Mouse (Mus musculus): Measurements from ENCODE around the gene Brpf3.
"Not testable (repeated sequence)": the region's sequence is repeated elsewhere in the genome, so short reads cannot be mapped to it uniquely, and the experiment has no call there.

Brpf3 gene

GRCm38 (mm10) chr17:28827665-28828231, 26.9 kb downstream of the Brpf3 start:
- DNase-seq (ENCODE audit: low read depth, low spot score): peak; percentile 64

- no peak for DNase-seq (ENCODE audit: low read depth, low spot score)
These were observed 28.2 kb downstream of the Brpf3 start for GRCm38 (mm10) chr17:28829120-28829519.

DNA sequence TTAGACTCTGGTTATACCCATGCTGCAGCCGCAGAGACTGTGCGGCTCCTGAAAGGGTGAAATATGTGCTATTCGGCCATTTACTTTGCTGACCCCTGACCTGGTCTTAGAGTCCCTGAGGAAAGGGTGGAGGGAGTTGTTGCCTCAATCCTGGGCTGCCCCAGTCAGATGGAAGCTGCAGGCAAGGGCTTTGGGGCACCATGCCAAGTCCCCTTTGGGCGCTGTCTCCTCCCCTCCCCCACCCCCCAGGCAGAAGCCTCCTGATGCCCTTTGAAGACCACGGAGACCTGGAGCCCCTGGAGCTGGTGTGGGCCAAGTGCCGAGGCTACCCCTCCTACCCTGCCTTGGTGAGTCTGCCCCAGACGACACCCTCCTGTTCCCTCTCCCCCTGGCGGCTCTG, 30.2 kb downstream of the Brpf3 start:
- no peak for DNase-seq (ENCODE audit: low read depth, low spot score)

DNA sequence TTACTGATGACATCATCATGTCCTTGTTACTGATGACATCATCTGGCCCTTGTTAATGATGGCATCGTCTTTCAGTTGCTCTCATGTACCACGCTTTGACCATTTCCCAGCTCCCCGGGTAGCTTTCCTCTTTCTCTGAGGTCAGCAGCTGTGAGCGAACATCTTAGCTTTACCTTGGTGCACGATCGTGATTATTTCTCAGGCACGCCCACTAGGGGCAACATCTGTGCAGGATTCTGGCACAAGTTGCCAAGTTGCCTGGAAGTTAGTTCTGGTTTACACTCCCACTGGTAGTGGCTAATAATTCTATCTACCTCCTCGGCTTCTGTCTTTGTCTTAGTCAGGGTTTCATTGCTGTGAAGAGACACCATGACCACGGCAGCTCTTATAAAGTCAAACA, 31.1 kb downstream of the Brpf3 start:
- no peak for DNase-seq (ENCODE audit: low read depth, low spot score)

DNA sequence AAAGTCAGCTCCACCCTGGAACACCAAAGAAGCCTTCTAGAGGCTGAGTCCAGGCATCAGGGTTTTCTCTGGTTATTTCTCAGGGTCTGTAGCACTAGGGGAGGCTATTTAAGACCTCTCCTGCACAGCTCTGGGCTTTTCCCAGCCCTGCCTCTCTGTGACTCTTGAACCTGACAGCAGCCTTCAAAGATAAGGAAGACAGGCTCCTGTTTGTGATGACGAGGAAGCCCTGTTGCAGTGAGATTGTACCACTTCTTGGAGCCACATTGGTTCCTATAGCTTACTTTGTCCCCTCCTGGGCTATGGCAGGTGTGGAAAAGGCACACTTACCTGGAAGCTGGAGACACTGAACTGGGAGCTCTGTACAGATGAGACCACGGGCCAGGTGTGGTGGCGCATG, 32.0 kb downstream of the Brpf3 start:
- no peak for DNase-seq (ENCODE audit: low read depth, low spot score)

- no peak for DNase-seq (ENCODE audit: low read depth, low spot score)
These were observed 33.8 kb downstream of the Brpf3 start for GRCm38 (mm10) chr17:28834676-28835075.

- DNase-seq (ENCODE audit: low read depth, low spot score): no peak
These were observed 37.0 kb downstream of the Brpf3 start for GRCm38 (mm10) chr17:28837840-28838239.

GRCm38 (mm10) chr17:28841947-28842346, 41.1 kb downstream of the Brpf3 start:
- not testable (repeated sequence) for DNase-seq (ENCODE audit: low read depth, low spot score)

DNA sequence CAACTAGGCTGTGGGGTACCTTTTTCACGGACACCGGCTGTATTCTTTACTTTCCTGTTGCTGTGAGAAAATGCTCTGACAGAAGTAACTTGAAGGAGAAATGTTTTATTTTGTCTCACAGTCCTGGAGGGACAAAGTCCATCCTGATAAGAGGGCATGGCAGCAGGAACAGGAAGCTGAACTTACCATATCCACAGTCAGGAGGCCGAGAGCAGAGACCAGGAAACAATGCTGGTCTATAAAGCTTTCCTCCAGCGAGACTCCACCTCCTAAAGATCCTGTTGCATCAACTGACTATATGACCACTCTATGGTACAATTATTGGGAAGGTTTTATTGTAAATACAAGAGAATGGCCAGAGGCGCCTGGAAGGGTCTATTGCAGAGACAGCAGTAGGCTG, 42.8 kb downstream of the Brpf3 start:
- DNase-seq (ENCODE audit: low read depth, low spot score): no peak

DNA sequence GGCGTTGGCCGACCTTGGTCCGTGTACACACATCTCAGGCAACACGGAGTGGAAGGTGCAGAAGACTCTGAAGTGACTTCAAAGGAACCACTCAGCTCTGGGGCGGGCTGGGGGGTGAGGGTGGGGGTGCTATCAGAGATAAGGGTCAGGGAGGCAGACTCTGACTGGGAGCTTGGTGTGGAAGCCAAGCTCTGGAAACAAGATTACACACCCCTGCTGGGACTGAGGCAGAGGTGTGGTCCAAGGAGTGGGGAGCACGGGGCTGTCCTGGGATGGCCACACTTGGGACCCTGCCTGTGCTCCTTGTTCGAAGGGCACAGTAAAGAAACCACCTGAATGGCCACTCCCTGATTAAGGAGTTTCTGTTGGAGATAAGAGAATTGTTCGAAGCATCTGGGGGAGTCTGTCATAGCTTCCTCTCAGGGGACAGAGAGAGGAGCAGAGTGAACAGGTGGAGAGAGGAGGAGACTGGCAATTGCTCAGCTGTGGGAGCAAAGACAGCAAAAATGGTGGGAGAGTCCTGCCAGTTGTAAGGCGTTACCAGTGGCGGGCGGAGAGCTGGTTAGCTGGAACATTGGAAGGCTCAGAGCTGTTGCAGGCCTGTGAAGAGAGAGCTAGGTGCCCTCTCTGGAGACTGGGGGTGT, 46.2 kb downstream of the Brpf3 start:
- DNase-seq (ENCODE audit: low read depth, low spot score): peak; percentile 67

DNA sequence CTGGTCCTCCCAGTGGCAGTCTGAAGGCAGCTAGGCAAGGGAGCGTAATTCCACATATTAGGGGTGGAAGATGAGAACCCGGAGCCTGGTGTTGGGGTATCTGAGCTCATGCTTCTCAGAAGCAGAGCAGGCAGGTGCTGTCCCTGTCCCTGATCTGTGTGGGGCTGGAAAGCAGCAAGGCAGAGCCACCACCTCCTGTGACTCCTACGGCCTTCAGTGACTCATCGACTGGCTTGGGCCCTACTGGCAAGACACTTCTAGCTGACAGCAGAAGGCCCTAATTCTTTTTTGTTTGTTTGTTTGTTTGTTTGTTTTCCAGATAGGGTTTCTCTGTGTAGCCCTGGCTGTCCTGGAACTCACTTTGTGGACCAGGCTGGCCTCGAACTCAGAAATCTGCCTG, 49.6 kb downstream of the Brpf3 start:
- no peak for DNase-seq (ENCODE audit: low read depth, low spot score)

DNA sequence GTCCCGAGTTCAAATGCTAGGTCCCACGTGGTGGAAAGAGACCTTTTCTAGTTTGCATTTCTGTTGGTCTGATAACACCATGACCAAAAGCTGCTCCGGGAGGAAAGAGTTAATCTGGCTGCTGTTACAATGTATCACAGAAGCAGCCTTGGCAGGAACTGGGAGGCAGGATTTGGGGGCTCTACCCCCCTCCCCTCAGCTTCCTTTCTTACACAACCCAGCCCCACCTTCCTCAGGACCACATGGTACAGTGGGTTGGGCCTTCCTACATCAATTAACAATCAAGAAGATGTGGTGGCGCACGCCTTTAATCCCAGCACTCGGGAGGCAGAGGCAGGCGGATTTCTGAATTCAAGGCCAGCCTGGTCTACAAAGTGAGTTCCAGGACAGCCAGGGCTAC, 53.5 kb downstream of the Brpf3 start:
- DNase-seq (ENCODE audit: low read depth, low spot score): no peak

- peak; percentile 39 for DNase-seq (ENCODE audit: low read depth, low spot score)
These were observed 54.4 kb downstream of the Brpf3 start for GRCm38 (mm10) chr17:28855166-28855885.

DNA sequence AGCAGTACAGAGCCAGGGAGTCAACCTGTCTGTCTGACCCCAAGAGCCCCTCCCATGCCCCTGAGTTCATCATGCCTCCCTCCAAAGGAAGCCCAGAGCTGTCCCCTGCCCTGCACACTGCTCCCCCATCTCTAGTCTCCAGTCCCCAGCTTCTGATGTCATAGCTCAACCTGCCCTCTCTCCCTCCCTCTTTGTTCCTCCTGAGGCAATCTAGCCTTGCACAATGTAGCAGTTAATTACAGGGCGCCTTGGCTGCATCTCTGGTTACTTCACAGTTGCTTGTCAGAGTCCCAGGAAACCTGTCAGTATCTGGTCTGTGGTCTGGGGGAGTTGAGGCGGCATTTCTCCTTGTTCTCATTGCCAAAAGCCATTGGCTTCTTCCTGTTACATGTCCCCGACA, 55.1 kb downstream of the Brpf3 start:
- peak; percentile 31 for DNase-seq (ENCODE audit: low read depth, low spot score)

GRCm38 (mm10) chr17:28858205-28858604, 57.3 kb downstream of the Brpf3 start, which contains the start of gene Pnpla1:
Gene Pnpla1 (plus strand): TSS chr17:28858411.
- no peak for DNase-seq (ENCODE audit: low read depth, low spot score)

GRCm38 (mm10) chr17:28863926-28864325, 63.0 kb downstream of the Brpf3 start:
- no peak for DNase-seq (ENCODE audit: low read depth, low spot score)

DNA sequence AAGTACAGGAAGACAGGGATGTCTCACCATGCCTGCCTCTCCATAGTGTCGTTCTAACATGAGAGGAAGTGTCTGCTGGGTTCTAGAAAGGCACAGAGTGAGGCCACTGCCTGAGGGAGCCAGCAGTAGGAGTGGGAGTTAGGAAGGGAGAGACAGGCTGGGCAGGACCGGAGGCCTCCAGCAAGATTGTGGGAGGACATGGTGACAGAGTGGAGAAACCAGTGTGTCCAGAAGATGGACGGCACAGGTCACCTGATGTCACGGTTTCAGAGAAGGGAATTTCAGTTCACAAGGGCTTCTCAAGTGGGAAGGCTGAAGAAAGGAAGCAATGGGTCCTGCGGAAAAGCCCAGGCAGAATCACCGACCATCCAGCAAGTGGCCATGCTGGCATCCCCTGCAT, 63.6 kb downstream of the Brpf3 start:
- DNase-seq (ENCODE audit: low read depth, low spot score): no peak

DNA sequence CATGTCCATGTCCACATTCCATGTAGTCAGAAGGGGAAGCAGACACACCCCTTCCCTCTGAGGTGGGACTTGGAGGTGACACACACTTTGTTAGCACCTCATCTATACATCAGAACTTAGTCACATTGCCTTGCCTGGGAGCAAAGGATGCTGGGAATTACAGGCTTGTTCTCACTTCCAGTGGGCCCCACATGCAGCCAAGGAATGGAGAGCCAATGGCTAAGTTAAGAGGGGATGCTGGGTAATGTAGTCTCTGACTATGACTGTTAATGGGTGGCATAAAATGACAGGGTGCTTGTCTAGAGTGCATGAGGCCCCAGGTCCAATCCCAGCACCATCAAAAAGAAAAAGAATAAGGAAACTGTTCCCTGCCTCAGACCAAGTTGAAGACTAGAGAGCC, 66.0 kb downstream of the Brpf3 start:
- DNase-seq (ENCODE audit: low read depth, low spot score): no peak

- no peak for DNase-seq (ENCODE audit: low read depth, low spot score)
These were observed 66.5 kb downstream of the Brpf3 start for GRCm38 (mm10) chr17:28867381-28867780.

- peak; percentile 97 for DNase-seq (ENCODE audit: low read depth, low spot score)
These were observed 68.7 kb downstream of the Brpf3 start for GRCm38 (mm10) chr17:28869412-28870110.

- DNase-seq (ENCODE audit: low read depth, low spot score): no peak
These were observed 69.5 kb downstream of the Brpf3 start for GRCm38 (mm10) chr17:28870435-28870834.

GRCm38 (mm10) chr17:28871831-28872230, 70.9 kb downstream of the Brpf3 start:
- DNase-seq (ENCODE audit: low read depth, low spot score): no peak

All from brain, adult 2 months (tissue).